Mouse (Mus musculus): Measurements from ENCODE around the gene Bicral. TPM values are rescaled to one million over a fixed set of nuclear protein-coding genes. Genes with fewer than 3 reads are reported as not detected.

The Bicral gene
- total and polyA plus RNA-seq, 3 experiments, result 3.0 to 7.4 (median 5.9) TPM

DNA sequence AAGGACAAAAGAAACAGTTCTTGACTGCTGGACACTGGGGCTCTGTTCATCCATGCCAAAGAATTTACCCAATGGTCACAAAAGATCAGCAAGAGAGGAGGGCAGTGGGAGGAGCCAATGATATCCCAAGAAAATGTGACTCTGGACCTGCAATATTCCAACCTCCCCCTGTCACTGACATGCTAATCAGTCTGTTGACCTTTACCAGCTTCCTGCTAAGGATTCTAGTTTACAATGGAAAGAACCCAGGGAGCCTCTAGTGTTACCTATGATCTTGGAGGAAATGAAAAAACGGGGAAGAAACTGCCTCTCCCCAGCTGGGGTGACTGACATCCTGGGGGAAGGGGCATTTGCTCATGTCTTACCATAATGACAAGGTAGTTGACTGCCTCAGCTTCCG is 42.7 kb upstream of the Bicral start:
- H3K79me2 ChIP-seq (replicated peaks; ENCODE audit: control insufficient read depth, extremely low read depth, insufficient read depth, poor library complexity, severe bottlenecking), result no peaks in the 10 kb centered on the region
- H3K36me3 ChIP-seq (replicated peaks in 1 of 2; ENCODE audit: control insufficient read depth in 1 of 2, insufficient read depth in 1 of 2, low read length in 1 of 2), result no peaks in the 10 kb centered on the region
- peaks cover 4% of the 10 kb centered on the region for H3K9me3 ChIP-seq (replicated peaks; ENCODE audit: low read length)
- no peak overlapping the region for H3K4me3 ChIP-seq (replicated peaks in 1 of 3; ENCODE audit: low read depth in 2 of 3, low read length in 2 of 3, poor library complexity in 1 of 3)
- no peaks in the 10 kb centered on the region for H3K27me3 ChIP-seq (replicated peaks)
- H3K4me1 ChIP-seq (ENCODE audit: control insufficient read depth in 1 of 2, insufficient read depth in 2 of 2), result peaks cover 0 to 18% of the 10 kb centered on the region in 2 experiments; a peak in 2 of 4 replicates
- no peak overlapping the region for H3K27ac ChIP-seq (ENCODE audit: insufficient read depth, low read depth)
- TF ChIP-seq ZNF384 (IDR thresholded peaks at IDR 0.05; ENCODE audit: low read depth, low read length) (no peak), MEF2A (IDR thresholded peaks at IDR 0.05; ENCODE audit: borderline replicate concordance, low read depth, low read length) (no peak), EP300 (IDR thresholded peaks at IDR 0.05; ENCODE audit: low read length) (no peak), TCF12 (IDR thresholded peaks at IDR 0.05; ENCODE audit: low read depth, low read length) (no peak), CHD2 (IDR thresholded peaks at IDR 0.05; ENCODE audit: low read length) (no peak), BHLHE40 (IDR thresholded peaks at IDR 0.05; ENCODE audit: low read depth, low read length) (no peak), CTCF (conservative IDR thresholded peaks at IDR 0.05 in 1 of 2, IDR thresholded peaks at IDR 0.05 in 1 of 2; ENCODE audit: low read depth in 2 of 2, low read length in 2 of 2) (no peak), MXI1 (IDR thresholded peaks at IDR 0.05; ENCODE audit: low read depth, low read length) (no peak), NELFE (IDR thresholded peaks at IDR 0.05; ENCODE audit: low read depth, low read length) (no peak), SIN3A (IDR thresholded peaks at IDR 0.05; ENCODE audit: low read length) (no peak), MYC (IDR thresholded peaks at IDR 0.05; ENCODE audit: low read depth, low read length) (no peak), TBP (conservative IDR thresholded peaks at IDR 0.05; ENCODE audit: low read depth, low read length) (no peak), JUN (IDR thresholded peaks at IDR 0.05; ENCODE audit: insufficient read depth, low read depth, low read length) (no peak), ZKSCAN1 (IDR thresholded peaks at IDR 0.05; ENCODE audit: borderline replicate concordance, low read depth, low read length) (no peak), POLR2AphosphoS2 (IDR thresholded peaks at IDR 0.05; ENCODE audit: low read depth, low read length) (no peak), PAX5 (IDR thresholded peaks at IDR 0.05; ENCODE audit: low read length) (no peak), ZC3H11A (IDR thresholded peaks at IDR 0.05; ENCODE audit: low read depth, low read length) (no peak)
- H3K4me2 ChIP-seq (ENCODE audit: insufficient read depth, low read depth, poor library complexity, severe bottlenecking), result no peak overlapping the region
- in situ Hi-C loops (cut with MboI; ENCODE audit: low pct_ligation_motif_present, low pct_unique_long_range_greater_than_20kb, low sequenced_read_pairs) (no loop called here), dilution Hi-C loops (cut with MboI; ENCODE audit: extremely low pct_ligation_motif_present, extremely low pct_unique_long_range_greater_than_20kb, low sequenced_read_pairs) (no loop called here)
- no peak for DNase-seq (ENCODE audit: extremely low read depth)
- no peak overlapping the region for H3K9ac ChIP-seq (ENCODE audit: insufficient read depth, low read depth)

DNA sequence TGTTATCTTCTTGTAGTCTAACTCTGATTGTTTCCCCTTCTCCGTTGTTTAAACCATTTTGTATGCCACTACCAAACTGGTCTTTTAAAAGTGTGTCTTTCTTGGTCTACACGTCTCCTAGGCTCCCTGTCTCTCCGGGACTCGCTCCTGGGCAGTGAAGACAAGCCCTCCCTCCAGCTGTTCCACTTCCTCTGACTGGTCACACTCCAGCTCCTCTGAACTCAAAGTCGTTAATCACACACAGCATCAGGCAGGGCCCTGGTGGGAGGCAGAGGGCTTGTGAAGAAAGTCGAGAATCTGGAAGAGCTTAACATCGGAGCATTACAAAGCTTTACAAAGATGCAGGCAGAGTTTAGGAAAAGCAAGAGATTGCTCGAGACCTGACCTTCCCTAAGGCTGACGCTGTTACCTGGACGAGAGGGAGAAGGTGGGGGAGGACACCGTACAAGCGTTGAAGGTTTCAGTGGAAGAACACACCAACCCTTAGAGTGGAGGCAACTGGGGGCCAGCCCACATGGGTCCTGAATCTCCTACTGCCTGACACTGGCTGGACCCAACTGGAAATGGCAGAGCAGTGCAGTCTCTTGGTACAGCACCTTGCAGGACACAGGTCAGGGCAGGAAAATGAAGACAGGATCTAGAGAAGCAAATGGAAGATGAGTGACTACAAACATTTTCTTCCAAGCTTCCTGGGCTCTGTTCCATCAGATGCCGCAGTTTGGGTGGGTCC is 39.1 kb upstream of the Bicral start:
- H3K36me3 ChIP-seq (replicated peaks in 1 of 2; ENCODE audit: control insufficient read depth in 1 of 2, insufficient read depth in 1 of 2, low read length in 1 of 2), result peaks cover 2 to 10% of the 10 kb centered on the region in 2 experiments
- in situ Hi-C loops (cut with MboI; ENCODE audit: low pct_ligation_motif_present, low pct_unique_long_range_greater_than_20kb, low sequenced_read_pairs), result no loop called here
- H3K4me2 ChIP-seq (ENCODE audit: insufficient read depth, low read depth, poor library complexity, severe bottlenecking), result no peak overlapping the region
- H3K79me2 ChIP-seq (replicated peaks; ENCODE audit: control insufficient read depth, extremely low read depth, insufficient read depth, poor library complexity, severe bottlenecking), result 0 out of 2 replicates have a peak, but pooled peaks cover 3% of the 10 kb centered on the region
- H3K27ac ChIP-seq (ENCODE audit: insufficient read depth, low read depth), result no peak overlapping the region
- H3K4me1 ChIP-seq (ENCODE audit: control insufficient read depth in 1 of 2, insufficient read depth in 2 of 2), result peaks cover 3 to 26% of the 10 kb centered on the region in 2 experiments
- H3K9me3 ChIP-seq (replicated peaks; ENCODE audit: low read length), result peaks cover 4% of the 10 kb centered on the region
- DNase-seq (ENCODE audit: extremely low read depth), result no peak
- TF ChIP-seq UBTF (IDR thresholded peaks at IDR 0.05; ENCODE audit: low read depth, low read length) (no peak), ELF1 (IDR thresholded peaks at IDR 0.05; ENCODE audit: low read depth, low read length) (no peak), E2F4 (IDR thresholded peaks at IDR 0.05; ENCODE audit: insufficient replicate concordance, low read depth, low read length) (no peak), RCOR1 (conservative IDR thresholded peaks at IDR 0.05; ENCODE audit: low read depth, low read length) (no peak), MAFK (IDR thresholded peaks at IDR 0.05; ENCODE audit: insufficient replicate concordance, low read length) (no peak), ZKSCAN1 (IDR thresholded peaks at IDR 0.05; ENCODE audit: borderline replicate concordance, low read depth, low read length) (no peak), EP300 (IDR thresholded peaks at IDR 0.05; ENCODE audit: low read length) (no peak)
- no peak overlapping the region for H3K9ac ChIP-seq (ENCODE audit: insufficient read depth, low read depth)
- H3K4me3 ChIP-seq (replicated peaks in 1 of 3; ENCODE audit: low read depth in 2 of 3, low read length in 2 of 3, poor library complexity in 1 of 3), result no peak overlapping the region
- dilution Hi-C loops (cut with MboI; ENCODE audit: extremely low pct_ligation_motif_present, extremely low pct_unique_long_range_greater_than_20kb, low sequenced_read_pairs), result no loop called here
- no peaks in the 10 kb centered on the region for H3K27me3 ChIP-seq (replicated peaks)
